In genomic region chrX:143666991-143667390, GRCm38 (mm10) we compare ENCODE assay signal across 9 mouse cellular contexts.
A peak's percentile ranks its signal among the peaks of the same experiment; 100 is the strongest.
DNase-seq lines count a peak whose midpoint lies in the region; ATAC-seq lines count a peak whose summit lies in the region.
"Had no signal": no experiment of that assay in that cellular context is flagged by ENCODE, and none has a peak within 500 bp of the region (broad histone marks: within the 10 kb centered on the region; RNA-seq: fewer than 3 reads in every experiment).

No protein-coding gene starts in this region.

- H3K27me3 ChIP-seq in heart, embryonic 12.5 days (replicated peaks) = peaks cover 13% of the 10 kb centered on the region; the same call in 1 of the 2 replicates

- ATAC-seq in heart, embryonic 12.5 days (ENCODE audit: insufficient number of reproducible peaks, low FRiP score) = no peak

- H3K36me3 ChIP-seq in heart, embryonic 12.5 days = no peaks in the 10 kb centered on the region
- H3K36me3 ChIP-seq: embryonic facial prominence, embryonic 13.5 days had no signal

- H3K9ac ChIP-seq in heart, embryonic 12.5 days = no peak overlapping the region
- H3K9ac ChIP-seq: embryonic facial prominence, embryonic 13.5 days had no signal

- H3K4me1 ChIP-seq in heart, embryonic 12.5 days (replicated peaks) = no peaks in the 10 kb centered on the region
- H3K4me1 ChIP-seq: embryonic facial prominence, embryonic 13.5 days had no signal

- no peak overlapping the region for H3K27ac ChIP-seq in heart, embryonic 12.5 days (ENCODE audit: poor library complexity, severe bottlenecking)
- H3K27ac ChIP-seq: embryonic facial prominence, embryonic 13.5 days had no signal

- intact Hi-C loops in left cerebral cortex, postnatal 25 days (cut with DNase I) = loop anchor here (2.0 to 5.0 kb wide), 3 partner anchors 150 to 220 kb away; partner anchors contain the start of gene Pak3

- peak; percentile 18 for DNase-seq in heart, postnatal 4 days
- DNase-seq in thymus, postnatal 14 days = peak; percentile 2
- DNase-seq in thymus, postnatal 36 days = no peak
- peak; percentile 15 to 30 for DNase-seq in left cerebral cortex, postnatal 25 days (ENCODE audit: low spot score in 2 of 2)
- DNase-seq in right cerebral cortex, postnatal 4 days = peak; percentile 12
- no peak for DNase-seq in B cell, adult 2 months
- DNase-seq in gastrocnemius, adult 8-10 months (ENCODE audit: low spot score in 2 of 2) = no peak

- H3K4me2 ChIP-seq in heart, embryonic 12.5 days = no peak overlapping the region
- H3K4me2 ChIP-seq: embryonic facial prominence, embryonic 13.5 days had no signal

- H3K4me3 ChIP-seq in heart, embryonic 12.5 days = no peak overlapping the region
- H3K4me3 ChIP-seq: embryonic facial prominence, embryonic 13.5 days had no signal

- 25% methylated on average over 4 of the region's 4 CpGs for WGBS in heart, embryonic 12.5 days

- no peaks in the 10 kb centered on the region for H3K9me3 ChIP-seq in heart, embryonic 12.5 days (replicated peaks)
- H3K9me3 ChIP-seq: embryonic facial prominence, embryonic 13.5 days had no signal

Comparison
In these comparisons a context has a peak if more than half of its experiments do, and no peak if none do; other contexts are left out.
1. DNase-seq: peak in heart, postnatal 4 days (single experiment), thymus, postnatal 14 days (single experiment), left cerebral cortex, postnatal 25 days (2 of 2) and right cerebral cortex, postnatal 4 days (single experiment); none in thymus, postnatal 36 days (0 of 2), B cell, adult 2 months (0 of 2) and gastrocnemius, adult 8-10 months (0 of 2).